Mouse (Mus musculus) lung, embryonic 16.5 days (tissue): ENCODE results near the gene Nxn. TPM values are rescaled to one million over a fixed set of nuclear protein-coding genes. Genes with fewer than 3 reads are reported as not detected.

Experiments
- ATAC-seq: fragments of 200-750 bp; cut with Nextera tagmentation; 2 replicates; pipeline ENCODE4 v1.8.0; 2017; ENCODE audit warnings: low read depth, mild to moderate bottlenecking, moderate library complexity
- H3K27ac ChIP-seq: fragments of 300-500 bp; sonication (generic); 2 replicates; pipeline ENCODE4 v1.5.1; 2014; ENCODE audit warnings: mild to moderate bottlenecking, control low read depth, low read length
- H3K27me3 ChIP-seq: fragments of 300-500 bp; sonication (generic); 2 replicates; pipeline ENCODE4 v1.6.1; 2014; ENCODE audit warnings: low read depth, low read length, mixed read lengths; ENCODE audit not compliant: control insufficient read depth, insufficient read depth
- H3K36me3 ChIP-seq: fragments of 300-500 bp; sonication (generic); 2 replicates; pipeline ENCODE4 v1.6.1; 2014; ENCODE audit warnings: low read length; ENCODE audit not compliant: control insufficient read depth, insufficient read depth
- H3K4me1 ChIP-seq: fragments of 300-500 bp; sonication (generic); replicated peaks from 2 replicates; pipeline ENCODE4 v1.6.1; 2014; ENCODE audit warnings: low read length, mixed read lengths; ENCODE audit not compliant: control insufficient read depth, insufficient read depth
- H3K4me2 ChIP-seq: fragments of 300-500 bp; sonication (generic); 2 replicates; pipeline ENCODE4 v1.6.1; 2014; ENCODE audit warnings: low read depth, low read length, control low read depth
- H3K4me3 ChIP-seq: fragments of 300-500 bp; sonication (generic); 2 replicates; pipeline ENCODE4 v1.5.1; 2014; ENCODE audit warnings: mild to moderate bottlenecking, low read length, control low read depth
- H3K9ac ChIP-seq: fragments of 300-500 bp; sonication (generic); 2 replicates; pipeline ENCODE4 v1.6.1; 2014; ENCODE audit warnings: low read length, control low read depth
- H3K9me3 ChIP-seq: fragments of 300-500 bp; sonication (generic); 2 replicates; pipeline ENCODE4 v1.6.1; 2016; ENCODE audit warnings: low read length; ENCODE audit not compliant: control insufficient read depth
- WGBS: fragments of 180-500 bp; shearing (Covaris S2); extraction: QIAGEN DNeasy Blood & Tissue Kit; methylation state at CpG from one replicate; pipeline ENCODE4 v1.1.7; 2014; 5-methylcytosine and 5-hydroxymethylcytosine counted together
- polyA plus RNA-seq: library from polyadenylated mRNA; unstranded; fragments of >200 nt; fragmentation: Nextera tagmentation; extraction: Ambion mirVana; gene quantifications from 2 replicates; pipeline ENCODE4 v1.2.1, GENCODE M21; 2015

Gene Nxn
- polyA plus RNA-seq, 1 experiment from 2014 or later = 19.4 TPM

- WGBS = 40% methylated on average over 7 of the region's 7 CpGs
- Histone ChIP-seq H3K9me3 (peaks cover 4% of the 10 kb centered on the region; the same call in 1 of the 2 replicates), H3K4me3 (no peak overlapping the region), H3K27ac (no peak overlapping the region), H3K4me1 (peaks cover 21% of the 10 kb centered on the region), H3K9ac (no peak overlapping the region), H3K27me3 (no peaks in the 10 kb centered on the region), H3K4me2 (no peak overlapping the region), H3K36me3 (no peaks in the 10 kb centered on the region)
- ATAC-seq = no peak
Observed at GRCm38 (mm10) chr11:76285431-76286075, 113.4 kb downstream of the Nxn start.

GRCm38 (mm10) chr11:76283841-76284240 is 115.1 kb downstream of the Nxn start:
- Histone ChIP-seq H3K27ac (no peak overlapping the region), H3K36me3 (no peaks in the 10 kb centered on the region), H3K27me3 (no peaks in the 10 kb centered on the region), H3K9ac (no peak overlapping the region), H3K4me2 (no peak overlapping the region), H3K9me3 (peaks cover 4% of the 10 kb centered on the region; the same call in 1 of the 2 replicates), H3K4me1 (peaks cover 21% of the 10 kb centered on the region), H3K4me3 (no peak overlapping the region)
- 69% methylated on average over 6 of the region's 6 CpGs for WGBS
- no peak; the same call in 1 of the 2 replicates for ATAC-seq

DNA sequence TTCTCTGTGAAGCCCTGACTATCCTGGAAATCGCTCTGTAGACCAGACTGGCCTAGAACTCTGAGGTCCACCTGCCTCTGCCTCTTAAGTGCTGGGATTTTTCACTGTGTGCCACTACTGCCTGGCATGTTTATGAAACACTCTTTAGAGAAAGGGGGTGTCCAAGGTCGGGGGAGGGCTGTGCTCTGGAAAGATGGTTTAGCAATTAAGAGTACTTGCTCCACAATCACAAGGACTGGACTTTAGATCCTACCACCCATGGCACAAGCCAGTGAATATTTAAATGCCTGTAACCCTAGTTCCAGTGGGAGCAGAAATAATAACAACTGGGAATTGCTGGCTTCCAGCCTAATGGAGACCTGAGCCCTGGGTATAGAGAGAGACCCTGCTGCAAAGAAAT is 119.0 kb downstream of the Nxn start:
- Histone ChIP-seq H3K36me3 (no peaks in the 10 kb centered on the region), H3K27me3 (no peaks in the 10 kb centered on the region), H3K27ac (no peak overlapping the region), H3K9ac (no peak overlapping the region), H3K4me3 (no peak overlapping the region), H3K9me3 (peaks cover 4% of the 10 kb centered on the region; the same call in 1 of the 2 replicates), H3K4me2 (no peak overlapping the region), H3K4me1 (peaks cover 2% of the 10 kb centered on the region; the same call in 1 of the 2 replicates)
- no peak for ATAC-seq
- 64% methylated on average over 2 of the region's 2 CpGs for WGBS

GRCm38 (mm10) chr11:76278960-76279852 is 119.7 kb downstream of the Nxn start:
- no peak for ATAC-seq
- Histone ChIP-seq H3K4me3 (no peak overlapping the region), H3K27me3 (no peaks in the 10 kb centered on the region), H3K4me2 (no peak overlapping the region), H3K9ac (no peak overlapping the region), H3K27ac (no peak overlapping the region), H3K9me3 (peaks cover 4% of the 10 kb centered on the region; the same call in 1 of the 2 replicates), H3K4me1 (no peaks in the 10 kb centered on the region; the same call in 1 of the 2 replicates), H3K36me3 (no peaks in the 10 kb centered on the region)
- WGBS = 48% methylated on average over 14 of the region's 14 CpGs

DNA sequence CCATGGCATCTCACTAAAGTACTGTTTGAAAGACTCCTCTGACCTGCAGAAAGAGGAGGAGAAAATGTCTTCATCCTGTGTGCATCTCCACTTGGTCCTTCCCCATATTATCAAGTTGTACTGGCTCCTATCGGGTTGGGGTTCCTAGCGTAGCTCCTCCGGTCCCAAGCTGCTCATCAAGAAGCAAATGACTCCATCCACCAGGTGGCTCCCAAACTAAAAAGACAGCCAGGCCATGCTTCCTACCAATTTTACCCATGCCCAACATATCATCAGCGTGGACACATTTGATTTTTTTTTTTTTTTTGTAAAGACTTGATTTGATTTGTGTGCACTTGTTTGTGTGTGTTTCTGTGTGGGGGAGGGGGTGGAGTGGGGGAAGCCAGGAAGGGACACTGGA is 126.5 kb downstream of the Nxn start:
- no peaks in the 10 kb centered on the region for H3K4me1 ChIP-seq
- H3K4me2 ChIP-seq = no peak overlapping the region
- H3K9ac ChIP-seq = no peak overlapping the region
- H3K4me3 ChIP-seq = no peak overlapping the region
- H3K36me3 ChIP-seq = no peaks in the 10 kb centered on the region
- H3K9me3 ChIP-seq = no peaks in the 10 kb centered on the region
- WGBS = 73% methylated on average over 4 of the region's 4 CpGs
- ATAC-seq = no peak
- H3K27me3 ChIP-seq = no peaks in the 10 kb centered on the region
- no peak overlapping the region for H3K27ac ChIP-seq

DNA sequence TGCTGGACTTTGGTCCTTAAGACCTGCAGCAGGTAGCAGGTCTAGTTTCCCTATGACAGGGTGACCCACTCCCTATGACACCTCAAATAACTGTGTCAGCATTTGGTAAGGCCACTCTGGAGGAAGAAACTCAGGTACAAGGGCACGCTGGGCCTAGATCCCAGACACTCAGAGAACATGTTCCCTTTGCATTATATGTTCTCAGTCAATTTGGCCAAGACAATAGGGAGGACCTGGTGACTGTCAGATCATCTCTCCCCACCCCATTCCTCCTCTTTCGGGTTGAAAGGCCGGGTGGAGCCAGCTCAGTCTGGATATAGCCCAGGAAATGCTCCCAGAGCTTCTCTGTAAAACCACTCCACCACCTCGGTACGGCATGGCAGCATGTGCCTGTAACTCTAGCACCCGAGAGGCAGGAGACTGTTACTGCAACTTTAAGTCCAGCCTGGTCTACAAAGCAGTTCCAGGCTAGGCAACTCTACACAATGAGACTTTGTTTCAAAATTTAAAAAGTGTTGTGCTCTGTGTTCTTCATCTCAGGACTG is 130.3 kb downstream of the Nxn start:
- H3K36me3 ChIP-seq = no peaks in the 10 kb centered on the region
- H3K27me3 ChIP-seq = no peaks in the 10 kb centered on the region
- H3K9ac ChIP-seq = no peak overlapping the region
- H3K4me1 ChIP-seq = no peaks in the 10 kb centered on the region
- H3K4me3 ChIP-seq = no peak overlapping the region
- ATAC-seq = no peak
- WGBS = 67% methylated on average over 6 of the region's 6 CpGs
- H3K4me2 ChIP-seq = no peak overlapping the region
- no peaks in the 10 kb centered on the region for H3K9me3 ChIP-seq
- no peak overlapping the region for H3K27ac ChIP-seq

- Histone ChIP-seq H3K4me1 (no peaks in the 10 kb centered on the region), H3K27ac (no peak overlapping the region), H3K9ac (no peak overlapping the region), H3K4me3 (no peak overlapping the region), H3K36me3 (no peaks in the 10 kb centered on the region), H3K4me2 (no peak overlapping the region), H3K27me3 (no peaks in the 10 kb centered on the region), H3K9me3 (no peaks in the 10 kb centered on the region)
- WGBS = 56% methylated on average over 5 of the region's 5 CpGs
- no peak for ATAC-seq
Observed at GRCm38 (mm10) chr11:76268001-76268459, 130.9 kb downstream of the Nxn start.

- no peak overlapping the region for H3K27ac ChIP-seq
- ATAC-seq = no peak
Observed at GRCm38 (mm10) chr11:76267550-76267949, 131.4 kb downstream of the Nxn start.

More at GRCm38 (mm10) chr11:76267550-76267949, 131.4 kb downstream of the Nxn start:
- Histone ChIP-seq H3K9me3 (no peaks in the 10 kb centered on the region), H3K27me3 (no peaks in the 10 kb centered on the region), H3K4me1 (no peaks in the 10 kb centered on the region), H3K4me2 (no peak overlapping the region), H3K4me3 (no peak overlapping the region), H3K9ac (no peak overlapping the region), H3K36me3 (no peaks in the 10 kb centered on the region)
- 59% methylated on average over 7 of the region's 7 CpGs for WGBS
